Mouse (Mus musculus): ENCODE data around the gene Lsamp.

GRCm38 (mm10) chr16:40509146-40510030 is 525.2 kb downstream of the Lsamp start:
- TF ChIP-seq GATA1 (IDR thresholded peaks at IDR 0.05; ENCODE audit: borderline replicate concordance, low read length) (no peak), FLI1 (IDR thresholded peaks at IDR 0.05; ENCODE audit: low read length) (no peak)
